In the genomic region with DNA sequence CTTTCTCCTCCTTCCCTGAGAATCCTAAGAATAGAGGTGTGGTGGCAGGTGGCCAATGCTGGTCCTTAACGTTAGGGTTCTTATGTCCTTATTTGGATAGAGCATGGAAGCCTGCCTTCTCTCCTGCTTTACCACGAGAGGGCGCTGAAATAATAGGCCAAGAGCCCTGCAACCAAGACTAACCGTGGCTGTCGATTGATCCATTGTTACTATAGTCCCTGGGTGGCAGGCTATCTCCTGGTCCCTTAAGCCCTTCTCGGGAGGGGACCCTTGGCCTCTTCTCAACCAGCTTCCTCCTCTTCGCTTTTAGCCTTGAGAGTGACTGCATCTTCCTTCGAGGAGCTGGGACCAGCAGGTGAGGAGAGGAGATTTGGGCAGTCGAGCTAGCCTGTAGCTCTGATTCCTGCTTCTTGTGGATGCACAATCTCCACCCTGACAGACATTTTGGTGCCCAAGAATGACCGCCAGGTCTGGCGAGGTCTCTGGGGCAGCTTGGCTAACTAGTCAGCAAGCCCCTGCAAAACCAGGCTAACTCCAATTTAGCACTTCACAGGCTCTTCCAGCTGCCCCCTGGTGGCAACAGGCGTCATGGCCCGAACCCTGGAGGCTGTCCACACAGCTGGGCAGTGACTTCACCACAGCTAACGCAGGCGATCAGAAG, we compare ENCODE assay signal across 1 mouse cellular context.
TF ChIP-seq lines count a peak whose summit lies in the region.

No protein-coding gene starts in this region.

TF ChIP-seq in C2C12, 6 proteins besides CTCF, POLR2A, EP300 and RAD21 (continued from another document):
- TF ChIP-seq MYOG (IDR thresholded peaks at IDR 0.05; ENCODE audit: control insufficient read depth, extremely low read depth, insufficient read length) (no peak), MYOD1 (IDR thresholded peaks at IDR 0.05; ENCODE audit: control insufficient read depth, insufficient read length, low read depth) (no peak), CEBPB (IDR thresholded peaks at IDR 0.05; ENCODE audit: low read depth) (no peak), FOSL1 (IDR thresholded peaks at IDR 0.05; ENCODE audit: insufficient read depth, low read length, poor library complexity, severe bottlenecking) (no peak)
